Mouse (Mus musculus) neural tube, embryonic 14.5 days (tissue): Measurements from ENCODE around the gene Arid3b. TPM values are rescaled to one million over a fixed set of nuclear protein-coding genes. Genes with fewer than 3 reads are reported as not detected.
A peak's percentile ranks its signal among the peaks of the same experiment; 100 is the strongest.

Source experiments
- ATAC-seq: fragments of 200-750 bp; cut with Nextera tagmentation; 2 replicates; pipeline ENCODE4 v1.8.0; 2017; ENCODE audit warnings: low read depth, mild to moderate bottlenecking, moderate TSS enrichment, moderate library complexity
- H3K27ac ChIP-seq: fragments of 300-500 bp; sonication (generic); 2 replicates; pipeline ENCODE4 v1.5.1; 2014; ENCODE audit warnings: low read depth, mild to moderate bottlenecking, control low read depth, low read length, moderate library complexity, mixed read lengths
- H3K27me3 ChIP-seq: fragments of 300-500 bp; sonication (generic); 2 replicates; pipeline ENCODE4 v1.6.1; 2014; ENCODE audit warnings: low read length; ENCODE audit not compliant: control insufficient read depth, insufficient read depth
- H3K36me3 ChIP-seq: fragments of 300-500 bp; sonication (generic); 2 replicates; pipeline ENCODE4 v1.6.1; 2014; ENCODE audit warnings: low read length, mixed read lengths; ENCODE audit not compliant: control insufficient read depth, insufficient read depth
- H3K4me1 ChIP-seq: fragments of 300-500 bp; sonication (generic); 2 replicates; pipeline ENCODE4 v1.6.1; 2014; ENCODE audit warnings: low read length; ENCODE audit not compliant: control insufficient read depth, insufficient read depth
- H3K4me2 ChIP-seq: fragments of 300-500 bp; sonication (generic); 2 replicates; pipeline ENCODE4 v1.6.1; 2014; ENCODE audit warnings: mild to moderate bottlenecking, low read depth, low read length, control low read depth
- H3K4me3 ChIP-seq: fragments of 300-500 bp; sonication (generic); 2 replicates; pipeline ENCODE4 v1.5.1; 2014; ENCODE audit warnings: low read depth, low read length, control low read depth, mixed read lengths
- H3K9ac ChIP-seq: fragments of 300-500 bp; sonication (generic); replicated peaks from 2 replicates; pipeline ENCODE4 v1.6.1; 2014; ENCODE audit warnings: low read depth, mild to moderate bottlenecking, control low read depth, low read length, mixed read lengths
- H3K9me3 ChIP-seq: fragments of 300-500 bp; sonication (generic); 2 replicates; pipeline ENCODE4 v1.6.1; 2016; ENCODE audit warnings: low read length; ENCODE audit not compliant: control insufficient read depth
- WGBS: fragments of 180-500 bp; shearing (Covaris S2); extraction: QIAGEN DNeasy Blood & Tissue Kit; methylation state at CpG from one replicate; pipeline ENCODE4 v1.1.7; 2014; 5-methylcytosine and 5-hydroxymethylcytosine counted together
- polyA plus RNA-seq: library from polyadenylated mRNA; unstranded; fragments of >200 nt; fragmentation: Nextera tagmentation; extraction: Ambion mirVana; gene quantifications from 2 replicates; pipeline ENCODE4 v1.2.1, GENCODE M21; 2014

Arid3b gene
- polyA plus RNA-seq, 1 experiment from 2014 or later: 6.3 TPM

DNA sequence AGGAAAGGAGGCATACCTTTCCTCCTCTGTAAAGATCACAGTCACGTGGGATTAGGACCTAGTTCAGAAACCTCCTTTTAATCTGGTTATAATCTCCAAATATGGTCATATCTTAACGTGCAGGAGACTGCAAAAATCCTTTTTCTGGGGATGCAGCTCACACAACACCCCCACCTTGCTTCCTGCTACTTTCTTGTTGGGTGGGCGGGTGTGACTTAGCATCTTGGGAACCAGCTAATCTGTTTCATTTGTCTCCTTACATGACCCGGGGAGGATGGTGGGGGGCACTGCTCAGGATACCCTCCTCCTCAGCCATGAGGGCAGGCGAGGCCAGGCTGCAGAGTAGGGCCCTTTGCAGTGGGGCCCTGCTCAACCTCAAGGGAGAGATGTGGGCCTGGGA is 61.6 kb downstream of the Arid3b start:
- Histone ChIP-seq H3K9ac (no peak overlapping the region), H3K36me3 (no peaks in the 10 kb centered on the region), H3K9me3 (no peaks in the 10 kb centered on the region), H3K4me3 (no peak overlapping the region), H3K4me1 (no peaks in the 10 kb centered on the region), H3K27ac (no peak overlapping the region), H3K4me2 (no peak overlapping the region), H3K27me3 (no peaks in the 10 kb centered on the region)
- ATAC-seq: no peak
- WGBS: 85% methylated on average over 5 of the region's 5 CpGs

- Histone ChIP-seq H3K4me2 (no peak overlapping the region), H3K9ac (no peak overlapping the region), H3K4me1 (no peaks in the 10 kb centered on the region), H3K4me3 (no peak overlapping the region), H3K9me3 (no peaks in the 10 kb centered on the region), H3K36me3 (no peaks in the 10 kb centered on the region), H3K27ac (no peak overlapping the region), H3K27me3 (no peaks in the 10 kb centered on the region)
- WGBS: 24% methylated on average over 1 of the region's 1 CpGs
- ATAC-seq: no peak
These were observed 62.4 kb downstream of the Arid3b start for GRCm38 (mm10) chr9:57774168-57774567.

GRCm38 (mm10) chr9:57773754-57774153 is 62.8 kb downstream of the Arid3b start:
- WGBS: 74% methylated on average over 3 of the region's 3 CpGs

GRCm38 (mm10) chr9:57770836-57771235 is 65.8 kb downstream of the Arid3b start:
- ATAC-seq: no peak

More at GRCm38 (mm10) chr9:57773754-57774153, 62.8 kb downstream of the Arid3b start:
- Histone ChIP-seq H3K4me2 (no peak overlapping the region), H3K9me3 (no peaks in the 10 kb centered on the region), H3K4me3 (no peak overlapping the region), H3K9ac (no peak overlapping the region), H3K36me3 (no peaks in the 10 kb centered on the region), H3K27ac (no peak overlapping the region), H3K4me1 (no peaks in the 10 kb centered on the region), H3K27me3 (no peaks in the 10 kb centered on the region)
- ATAC-seq: no peak

GRCm38 (mm10) chr9:57770214-57770613 is 66.4 kb downstream of the Arid3b start:
- no peak for ATAC-seq
- Histone ChIP-seq H3K36me3 (no peaks in the 10 kb centered on the region), H3K4me1 (peaks cover 6% of the 10 kb centered on the region), H3K4me2 (no peak overlapping the region), H3K9ac (no peak overlapping the region), H3K27me3 (no peaks in the 10 kb centered on the region), H3K4me3 (no peak overlapping the region), H3K27ac (no peak overlapping the region), H3K9me3 (no peaks in the 10 kb centered on the region)
- 95% methylated on average over 1 of the region's 1 CpGs for WGBS

More at GRCm38 (mm10) chr9:57770836-57771235, 65.8 kb downstream of the Arid3b start:
- H3K9ac ChIP-seq: no peak overlapping the region
- no peaks in the 10 kb centered on the region for H3K27me3 ChIP-seq
- no peaks in the 10 kb centered on the region for H3K36me3 ChIP-seq
- 95% methylated on average over 2 of the region's 2 CpGs for WGBS
- H3K27ac ChIP-seq: no peak overlapping the region
- H3K4me2 ChIP-seq: no peak overlapping the region
- no peaks in the 10 kb centered on the region for H3K9me3 ChIP-seq
- no peak overlapping the region for H3K4me3 ChIP-seq
- peaks cover 6% of the 10 kb centered on the region for H3K4me1 ChIP-seq

DNA sequence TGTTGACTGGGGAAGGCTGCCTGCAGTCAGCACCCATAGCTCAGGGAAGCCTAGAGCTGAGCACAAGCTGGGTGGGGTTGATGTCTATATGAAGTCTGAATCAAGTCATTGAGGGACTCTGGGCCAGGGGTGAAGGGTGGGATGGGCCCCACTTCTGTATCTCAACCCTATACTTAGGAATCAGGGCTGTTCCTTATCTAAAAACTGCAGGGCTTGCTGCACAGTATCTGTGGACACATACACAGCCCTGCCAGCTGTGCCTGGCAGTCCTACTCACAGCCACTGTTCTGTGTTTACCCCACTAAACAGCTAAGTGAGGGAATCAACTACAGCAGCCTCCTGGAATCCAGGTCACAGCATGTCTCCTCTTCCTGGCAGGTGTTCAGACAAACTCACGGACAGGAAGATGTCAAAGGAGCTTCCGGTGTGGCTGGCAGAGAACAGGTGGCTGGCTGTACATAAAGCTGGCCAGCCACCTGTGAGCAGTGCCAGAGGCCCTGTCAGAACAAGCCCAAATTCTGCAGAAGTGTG is 67.0 kb downstream of the Arid3b start:
- no peak overlapping the region for H3K9ac ChIP-seq
- no peaks in the 10 kb centered on the region for H3K9me3 ChIP-seq
- 63% methylated on average over 2 of the region's 2 CpGs for WGBS
- H3K4me1 ChIP-seq: peaks cover 6% of the 10 kb centered on the region
- no peak overlapping the region for H3K27ac ChIP-seq
- H3K4me2 ChIP-seq: no peak overlapping the region
- H3K4me3 ChIP-seq: no peak overlapping the region
- no peaks in the 10 kb centered on the region for H3K36me3 ChIP-seq
- no peaks in the 10 kb centered on the region for H3K27me3 ChIP-seq
- no peak for ATAC-seq

GRCm38 (mm10) chr9:57767231-57767630 is 69.4 kb downstream of the Arid3b start:
- no peaks in the 10 kb centered on the region for H3K27me3 ChIP-seq
- H3K4me3 ChIP-seq: no peak overlapping the region
- H3K9me3 ChIP-seq: no peaks in the 10 kb centered on the region
- no peak overlapping the region for H3K27ac ChIP-seq
- WGBS: 95% methylated on average over 4 of the region's 4 CpGs
- H3K36me3 ChIP-seq: no peaks in the 10 kb centered on the region
- no peak overlapping the region for H3K9ac ChIP-seq
- no peak overlapping the region for H3K4me2 ChIP-seq
- H3K4me1 ChIP-seq: peaks cover 25% of the 10 kb centered on the region
- no peak for ATAC-seq

DNA sequence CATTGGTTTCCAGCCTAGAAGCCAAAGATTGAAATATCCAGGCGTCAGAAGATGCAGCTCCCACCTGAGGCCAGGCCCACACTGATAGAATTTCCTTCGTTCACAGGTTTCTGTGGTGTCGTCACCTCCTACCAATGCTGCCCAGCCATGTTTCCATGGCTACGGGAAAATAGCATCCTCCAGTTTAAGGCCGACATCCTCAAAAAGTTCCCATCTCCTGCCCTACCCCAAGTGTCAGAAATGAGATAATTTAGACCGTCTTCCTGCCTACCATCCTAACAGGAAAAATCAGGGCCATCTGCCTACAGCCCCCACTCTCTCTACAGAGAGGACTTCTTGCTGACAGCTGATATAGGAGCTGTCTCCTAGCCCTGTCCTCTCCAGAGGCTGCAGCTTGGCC is 70.2 kb downstream of the Arid3b start:
- Histone ChIP-seq H3K27ac (peak overlapping the region; percentile 100; the same call in 1 of the 2 replicates), H3K9ac (peak overlapping the region; percentile 98), H3K4me2 (peak overlapping the region; percentile 99), H3K36me3 (no peaks in the 10 kb centered on the region), H3K4me3 (peak overlapping the region; percentile 89), H3K9me3 (no peaks in the 10 kb centered on the region), H3K27me3 (no peaks in the 10 kb centered on the region), H3K4me1 (peaks cover 28% of the 10 kb centered on the region)
- 32% methylated on average over 6 of the region's 6 CpGs for WGBS
- ATAC-seq: no peak

DNA sequence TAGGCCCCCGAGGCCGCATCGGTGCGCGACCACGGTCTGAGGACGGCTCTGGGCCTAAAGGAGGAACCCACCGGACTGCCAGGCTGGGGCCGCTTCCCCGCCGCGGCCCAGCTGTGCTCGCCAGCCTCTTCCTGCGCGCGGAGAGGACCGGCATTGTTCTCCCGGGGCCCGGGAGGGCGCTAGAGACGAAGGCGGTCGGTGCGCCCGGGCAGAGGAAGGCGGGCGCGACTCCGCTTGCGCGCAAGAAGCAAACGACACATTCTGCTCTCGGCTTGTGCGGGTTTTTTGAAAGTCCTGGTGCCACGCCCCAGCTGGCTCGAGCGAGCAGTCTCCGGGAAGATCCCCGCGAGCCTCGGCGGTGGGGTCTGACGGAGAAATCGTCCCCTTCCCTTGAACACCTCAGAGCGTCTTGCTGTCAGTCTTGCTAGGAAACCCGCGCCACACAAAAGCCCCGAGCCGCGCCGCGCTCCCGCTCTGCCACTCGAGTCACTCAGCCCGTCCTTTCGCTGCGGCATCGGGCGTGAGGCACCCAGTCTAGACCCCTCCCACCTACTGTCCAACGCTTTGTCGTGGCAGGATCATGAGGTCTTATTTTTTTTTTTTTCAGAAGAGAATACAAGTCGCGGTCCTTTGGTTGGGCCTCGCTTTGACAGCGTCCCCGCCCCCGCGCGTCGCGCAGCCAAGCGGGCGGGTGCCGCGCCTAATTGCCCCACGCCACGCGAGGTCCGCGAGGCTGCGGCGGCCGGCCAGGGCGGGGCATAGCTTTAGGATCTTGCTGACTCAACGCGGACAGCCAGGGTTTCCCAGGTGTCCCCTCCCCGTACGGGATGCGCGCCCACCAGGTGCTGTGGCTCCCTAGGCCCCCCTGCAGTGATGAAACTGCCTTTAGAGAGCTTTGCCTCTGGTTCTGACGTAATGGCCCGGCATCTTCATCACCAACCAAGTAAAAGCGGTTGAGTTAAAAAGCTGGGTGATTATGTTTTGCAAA is 70.9 kb downstream of the Arid3b start, which contains the start of gene Clk3:
TSS of gene Clk3 (minus strand) at position 497 of the 988 bp plus-strand sequence.
- H3K4me2 ChIP-seq: peak within 1 kb of the TSS; percentile 99
- H3K4me3 ChIP-seq: peak within 1 kb of the TSS; percentile 89
- H3K27me3 ChIP-seq: no peaks in the 10 kb centered on the region
- H3K36me3 ChIP-seq: peaks cover 4% of the 10 kb centered on the region
- peaks cover 28% of the 10 kb centered on the region for H3K4me1 ChIP-seq
- under 1% methylated on average over 92 of the region's 93 CpGs for WGBS
- H3K9ac ChIP-seq: peak within 1 kb of the TSS; percentile 98
- no peaks in the 10 kb centered on the region for H3K9me3 ChIP-seq
- peak within 1 kb of the TSS; percentile 100 for H3K27ac ChIP-seq
- peak; percentile 70 for ATAC-seq
